Mouse (Mus musculus) MEL (cell line): ENCODE measurements at regions not wholly inside any gene's neighbourhood (a gene's known extent, or its start where the extent isn't known, plus 50 kb on each side); places are given as distances from the start of the nearest gene placed in this dataset.

Experiments used
- DNase-seq: peaks from one replicate; pipeline ENCODE4 v3.0.0; 2011; ENCODE audit warnings: low read depth, low spot score
- H3K27ac ChIP-seq: 2 replicates; pipeline ENCODE4 v1.5.1; 2012; ENCODE audit warnings: low read depth, mild to moderate bottlenecking, control low read depth, low read length, moderate library complexity; ENCODE audit not compliant: control insufficient read depth
- H3K27me3 ChIP-seq, 2 experiments: fragments of 150-350 bp in 1 of 2; sonication (generic) in 1 of 2; 2 replicates each; pipeline ENCODE4 v1.6.1; 2012; ENCODE audit warnings: low read length in 2 of 2, mild to moderate bottlenecking in 2 of 2, improper control_type of control experiment in 1 of 2, moderate library complexity in 1 of 2; ENCODE audit not compliant: insufficient read depth in 2 of 2, control insufficient read depth in 1 of 2
- H3K36me3 ChIP-seq, 2 experiments: 2 replicates each; pipeline ENCODE4 v1.6.1; 2012 to 2014; ENCODE audit warnings: low read length in 2 of 2, improper control_type of control experiment in 1 of 2, inconsistent platforms in 1 of 2, mild to moderate bottlenecking in 1 of 2; ENCODE audit not compliant: insufficient read depth in 2 of 2, control insufficient read depth in 1 of 2
- H3K4me1 ChIP-seq, 2 experiments: fragments of 150-350 bp in 1 of 2; sonication (generic) in 1 of 2; 2 replicates each; pipeline ENCODE4 v1.6.1; 2012; ENCODE audit warnings: low read length in 2 of 2, improper control_type of control experiment in 1 of 2, mild to moderate bottlenecking in 1 of 2; ENCODE audit not compliant: insufficient read depth in 2 of 2, control insufficient read depth in 1 of 2
- H3K4me3 ChIP-seq, 2 experiments: fragments of 150-350 bp in 1 of 2; sonication (generic) in 1 of 2; 2 replicates each; pipeline ENCODE4 v1.5.1; 2012; ENCODE audit warnings: low read depth in 2 of 2, low read length in 2 of 2, mild to moderate bottlenecking in 2 of 2, moderate library complexity in 2 of 2, control low read depth in 1 of 2, improper control_type of control experiment in 1 of 2; ENCODE audit not compliant: control insufficient read depth in 1 of 2, insufficient read depth in 1 of 2
- H3K79me2 ChIP-seq: 2 replicates; pipeline ENCODE4 v1.6.1; 2012; ENCODE audit warnings: mild to moderate bottlenecking, low read length, moderate library complexity; ENCODE audit not compliant: control insufficient read depth, poor library complexity, insufficient read depth
- H3K9ac ChIP-seq: 2 replicates; pipeline ENCODE4 v1.6.1; 2012; ENCODE audit warnings: low read depth, mild to moderate bottlenecking, control low read depth, low read length, moderate library complexity; ENCODE audit not compliant: control insufficient read depth, poor library complexity, severe bottlenecking
- H3K9me3 ChIP-seq: fragments of 150-350 bp; sonication (generic); replicated peaks from 2 replicates; pipeline ENCODE4 v1.6.1; 2012; ENCODE audit warnings: mild to moderate bottlenecking, low read length, improper control_type of control experiment, moderate library complexity; ENCODE audit not compliant: insufficient read depth
- BHLHE40 ChIP-seq: IDR thresholded peaks from 2 replicates; pipeline ENCODE4 v1.6.1; 2012; ENCODE audit warnings: low read depth, mild to moderate bottlenecking, inconsistent platforms, low read length, improper control_type of control experiment, borderline replicate concordance
- CHD1 ChIP-seq: IDR thresholded peaks from 2 replicates; pipeline ENCODE4 v1.6.1; 2012; ENCODE audit warnings: low read depth, mild to moderate bottlenecking, inconsistent platforms, low read length, improper control_type of control experiment
- CTCF ChIP-seq, 3 experiments: IDR thresholded peaks in 2 of 3; conservative IDR thresholded peaks in 1 of 3; 2 replicates each; pipeline ENCODE4 v1.5.1; 2011 to 2012; ENCODE audit warnings: low read length in 3 of 3, low read depth in 2 of 3, mild to moderate bottlenecking in 2 of 3, improper control_type of control experiment in 1 of 3, inconsistent platforms in 1 of 3, mixed read lengths in 1 of 3, moderate library complexity in 1 of 3; ENCODE audit not compliant: control insufficient read depth in 1 of 3, insufficient read depth in 1 of 3, poor library complexity in 1 of 3, severe bottlenecking in 1 of 3
- ELF1 ChIP-seq: IDR thresholded peaks from 2 replicates; pipeline ENCODE4 v1.6.1; 2014; ENCODE audit warnings: low read depth, mild to moderate bottlenecking, inconsistent platforms, low read length, improper control_type of control experiment, moderate library complexity
- EP300 ChIP-seq, 2 experiments: IDR thresholded peaks; 2 replicates each; pipeline ENCODE4 v1.6.1; 2011; ENCODE audit warnings: improper control_type of control experiment in 2 of 2, low read length in 2 of 2, low read depth in 1 of 2, mild to moderate bottlenecking in 1 of 2
- GABPA ChIP-seq: IDR thresholded peaks from 2 replicates; pipeline ENCODE4 v1.6.1; 2012; ENCODE audit warnings: low read depth, mild to moderate bottlenecking, inconsistent platforms, low read length, improper control_type of control experiment, moderate library complexity
- GATA1 ChIP-seq: IDR thresholded peaks from 2 replicates; pipeline ENCODE4 v1.6.1; 2011; ENCODE audit warnings: low read depth, low read length, improper control_type of control experiment
- KAT2A ChIP-seq: conservative IDR thresholded peaks from 2 replicates; pipeline ENCODE4 v1.6.1; 2012; ENCODE audit warnings: low read depth, low read length, improper control_type of control experiment, inconsistent platforms
- MAFK ChIP-seq: IDR thresholded peaks from 2 replicates; pipeline ENCODE4 v1.6.1; 2011; ENCODE audit warnings: low read depth, mild to moderate bottlenecking, low read length, improper control_type of control experiment, borderline replicate concordance
- MAZ ChIP-seq: IDR thresholded peaks from 2 replicates; pipeline ENCODE4 v1.6.1; 2012; ENCODE audit warnings: low read depth, mild to moderate bottlenecking, inconsistent platforms, low read length, improper control_type of control experiment
- MEF2A ChIP-seq: IDR thresholded peaks from 2 replicates; pipeline ENCODE4 v1.6.1; 2014; ENCODE audit warnings: low read depth, mild to moderate bottlenecking, inconsistent platforms, low read length, improper control_type of control experiment; ENCODE audit not compliant: poor library complexity, insufficient replicate concordance, severe bottlenecking; ENCODE audit errors: extremely low read depth
- POLR2A ChIP-seq, 2 experiments: IDR thresholded peaks; 2 replicates each; pipeline ENCODE4 v1.6.1; 2011 to 2012; ENCODE audit warnings: low read length in 2 of 2, mild to moderate bottlenecking in 2 of 2, control low read depth in 1 of 2, improper control_type of control experiment in 1 of 2, low read depth in 1 of 2, moderate library complexity in 1 of 2; ENCODE audit not compliant: control insufficient read depth in 1 of 2, insufficient read depth in 1 of 2, poor library complexity in 1 of 2
- POLR2AphosphoS2 ChIP-seq: IDR thresholded peaks from 2 replicates; pipeline ENCODE4 v1.6.1; 2011; ENCODE audit warnings: low read length, improper control_type of control experiment
- RAD21 ChIP-seq: IDR thresholded peaks from 2 replicates; pipeline ENCODE4 v1.6.1; 2011; ENCODE audit warnings: mild to moderate bottlenecking, low read depth, low read length, improper control_type of control experiment
- RCOR1 ChIP-seq: IDR thresholded peaks from 2 replicates; pipeline ENCODE4 v1.6.1; 2012; ENCODE audit warnings: low read depth, mild to moderate bottlenecking, inconsistent platforms, low read length, improper control_type of control experiment
- SMC3 ChIP-seq: IDR thresholded peaks from 2 replicates; pipeline ENCODE4 v1.6.1; 2011; ENCODE audit warnings: low read depth, low read length, improper control_type of control experiment
- TBP ChIP-seq: IDR thresholded peaks from 2 replicates; pipeline ENCODE4 v1.8.0; 2011; ENCODE audit warnings: low read depth, low read length, improper control_type of control experiment
- TCF12 ChIP-seq: IDR thresholded peaks from 2 replicates; pipeline ENCODE4 v1.6.1; 2014; ENCODE audit warnings: low read depth, mild to moderate bottlenecking, inconsistent platforms, low read length, improper control_type of control experiment, moderate library complexity
- USF2 ChIP-seq, 2 experiments: IDR thresholded peaks; 2 replicates each; pipeline ENCODE4 v1.6.1; 2011 to 2012; ENCODE audit warnings: improper control_type of control experiment in 2 of 2, low read length in 2 of 2, borderline replicate concordance in 1 of 2, inconsistent platforms in 1 of 2, low read depth in 1 of 2, mild to moderate bottlenecking in 1 of 2; ENCODE audit not compliant: insufficient read depth in 1 of 2
- ZC3H11A ChIP-seq: IDR thresholded peaks from 2 replicates; pipeline ENCODE4 v1.6.1; 2012; ENCODE audit warnings: low read depth, mild to moderate bottlenecking, inconsistent platforms, low read length, improper control_type of control experiment
- ZKSCAN1 ChIP-seq: IDR thresholded peaks from 2 replicates; pipeline ENCODE4 v1.6.1; 2012; ENCODE audit warnings: low read depth, mild to moderate bottlenecking, inconsistent platforms, low read length, improper control_type of control experiment, moderate library complexity
- ZNF384 ChIP-seq: IDR thresholded peaks from 2 replicates; pipeline ENCODE4 v1.6.1; 2012; ENCODE audit warnings: low read depth, mild to moderate bottlenecking, inconsistent platforms, low read length, improper control_type of control experiment

DNA sequence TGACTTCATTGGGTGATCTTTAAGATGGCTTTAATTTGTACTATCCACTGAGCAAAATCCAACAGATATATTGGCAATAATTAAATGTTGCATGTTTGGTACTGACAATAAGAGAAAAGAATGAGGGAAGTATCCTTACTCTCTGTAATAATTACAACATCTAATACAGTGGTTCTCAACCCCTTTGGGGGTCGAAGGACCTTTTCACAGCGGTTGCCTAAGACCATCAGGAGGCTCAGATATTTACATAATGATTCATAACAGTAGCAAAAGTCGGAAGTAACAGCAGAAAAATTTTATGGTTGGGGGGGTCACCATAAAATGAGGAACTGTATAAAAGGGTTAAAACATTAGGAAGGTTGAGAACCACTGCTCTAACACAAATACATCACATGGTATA, 287.3 kb upstream of the Nfia start:
- Histone ChIP-seq H3K27me3 (peaks cover 0 to 4% of the 10 kb centered on the region in 2 experiments; a peak in 3 of 4 replicates), H3K9ac (no peak overlapping the region), H3K27ac (no peak overlapping the region), H3K4me1 (no peaks in the 10 kb centered on the region), H3K36me3 (no peaks in the 10 kb centered on the region), H3K9me3 (no peaks in the 10 kb centered on the region), H3K4me3 (no peak overlapping the region), H3K79me2 (no peaks in the 10 kb centered on the region)
- DNase-seq = no peak
- no peak for TF ChIP-seq CHD1
- TF ChIP-seq ZNF384 = no peak
- TF ChIP-seq MEF2A = no peak
- TF ChIP-seq RAD21 = no peak
- no peak for TF ChIP-seq ZC3H11A
- TF ChIP-seq CTCF (IDR thresholded peaks at IDR 0.05 in 2 of 3, conservative IDR thresholded peaks at IDR 0.05 in 1 of 3; ENCODE audit: control insufficient read depth in 1 of 3, insufficient read depth in 1 of 3, low read depth in 2 of 3, low read length in 3 of 3, poor library complexity in 1 of 3, severe bottlenecking in 1 of 3) = no peak
- TF ChIP-seq POLR2AphosphoS2 = no peak
- no peak for TF ChIP-seq TCF12
- TF ChIP-seq MAZ = no peak
- TF ChIP-seq ZKSCAN1 = no peak
- TF ChIP-seq MAFK = no peak
- TF ChIP-seq BHLHE40 = no peak
- no peak for TF ChIP-seq RCOR1

DNA sequence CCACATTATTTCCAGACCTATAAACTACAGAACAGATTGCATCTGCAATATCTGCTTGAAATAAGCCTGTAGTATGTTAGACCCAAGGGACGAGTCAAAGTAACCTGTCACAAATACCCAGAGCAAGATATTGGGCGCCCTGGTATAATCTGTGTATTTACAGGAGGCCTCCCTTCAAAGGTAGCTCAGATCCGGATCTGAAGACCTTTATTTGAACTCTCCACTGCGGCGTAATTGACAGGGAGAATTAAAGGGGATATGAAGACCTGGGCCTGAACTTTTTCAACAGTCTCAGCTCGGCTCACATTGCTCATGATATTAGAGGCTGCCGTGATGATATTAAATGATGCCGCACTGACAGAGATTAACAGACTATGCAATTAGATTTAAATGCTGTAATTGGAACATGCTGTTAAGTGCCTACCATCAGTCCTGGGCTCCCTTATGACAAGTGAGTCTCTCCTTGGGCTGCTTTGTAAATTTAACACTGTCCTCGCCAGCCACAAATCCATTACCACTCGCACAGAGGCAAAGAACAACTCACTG, 289.8 kb upstream of the Nfia start:
- Histone ChIP-seq H3K9me3 (no peaks in the 10 kb centered on the region), H3K27me3 (peaks cover 0 to 4% of the 10 kb centered on the region in 2 experiments; a peak in 3 of 4 replicates), H3K4me1 (no peaks in the 10 kb centered on the region), H3K9ac (no peak overlapping the region), H3K36me3 (no peaks in the 10 kb centered on the region), H3K27ac (no peak overlapping the region), H3K4me3 (no peak overlapping the region), H3K79me2 (no peaks in the 10 kb centered on the region)
- no peak for DNase-seq
- no peak for TF ChIP-seq TBP
- TF ChIP-seq USF2 (IDR thresholded peaks at IDR 0.05; ENCODE audit: borderline replicate concordance in 1 of 2, insufficient read depth in 1 of 2, low read depth in 1 of 2, low read length in 2 of 2) = no peak
- TF ChIP-seq SMC3 = no peak
- no peak for TF ChIP-seq GABPA
- no peak for TF ChIP-seq EP300 (IDR thresholded peaks at IDR 0.05; ENCODE audit: low read depth in 1 of 2, low read length in 2 of 2)
- no peak for TF ChIP-seq GATA1
- no peak for TF ChIP-seq ELF1
- no peak for TF ChIP-seq POLR2A (IDR thresholded peaks at IDR 0.05; ENCODE audit: control insufficient read depth in 1 of 2, insufficient read depth in 1 of 2, low read depth in 1 of 2, low read length in 2 of 2, poor library complexity in 1 of 2)
- TF ChIP-seq CTCF (IDR thresholded peaks at IDR 0.05 in 2 of 3, conservative IDR thresholded peaks at IDR 0.05 in 1 of 3; ENCODE audit: control insufficient read depth in 1 of 3, insufficient read depth in 1 of 3, low read depth in 2 of 3, low read length in 3 of 3, poor library complexity in 1 of 3, severe bottlenecking in 1 of 3) = no peak
- no peak for TF ChIP-seq POLR2AphosphoS2
- TF ChIP-seq KAT2A = no peak
